Mouse (Mus musculus) forebrain, postnatal 0 days (tissue): ENCODE results near the gene Tnk1. TPM values are rescaled to one million over a fixed set of nuclear protein-coding genes. Genes with fewer than 3 reads are reported as not detected.

Experiments used
- ATAC-seq: fragments of 200-750 bp; cut with Nextera tagmentation; 2 replicates; pipeline ENCODE4 v1.8.0; 2017; ENCODE audit warnings: mild to moderate bottlenecking, moderate library complexity
- DNase-seq: peaks from one replicate; pipeline ENCODE4 v3.0.0-alpha.2; 2015
- H3K27ac ChIP-seq: fragments of 300-500 bp; sonication (generic); 2 replicates; pipeline ENCODE4 v1.5.1; 2014; ENCODE audit warnings: low read depth, mild to moderate bottlenecking, antibody characterized with exemption, low read length, moderate library complexity, mixed read lengths
- H3K27me3 ChIP-seq: fragments of 300-500 bp; sonication (generic); 2 replicates; pipeline ENCODE4 v1.6.1; 2014; ENCODE audit warnings: mild to moderate bottlenecking, low read length, mixed read lengths; ENCODE audit not compliant: insufficient read depth
- H3K36me3 ChIP-seq: fragments of 300-500 bp; sonication (generic); 2 replicates; pipeline ENCODE4 v1.6.1; 2014; ENCODE audit warnings: mild to moderate bottlenecking, moderate library complexity; ENCODE audit not compliant: insufficient read depth
- H3K4me1 ChIP-seq: fragments of 300-500 bp; sonication (generic); 2 replicates; pipeline ENCODE4 v1.6.1; 2014; ENCODE audit warnings: antibody characterized with exemption; ENCODE audit not compliant: insufficient read depth
- H3K4me2 ChIP-seq: fragments of 300-500 bp; sonication (generic); 2 replicates; pipeline ENCODE4 v1.6.1; 2014; ENCODE audit warnings: low read depth, mild to moderate bottlenecking, moderate library complexity
- H3K4me3 ChIP-seq: fragments of 300-500 bp; sonication (generic); 2 replicates; pipeline ENCODE4 v1.5.1; 2014; ENCODE audit warnings: low read depth, low read length, mixed read lengths
- H3K9ac ChIP-seq: fragments of 300-500 bp; sonication (generic); 2 replicates; pipeline ENCODE4 v1.6.1; 2014; ENCODE audit warnings: mild to moderate bottlenecking
- H3K9me3 ChIP-seq: fragments of 300-500 bp; sonication (generic); 2 replicates; pipeline ENCODE4 v1.6.1; 2016; ENCODE audit warnings: low read length
- CTCF ChIP-seq: sonication (generic); IDR thresholded peaks from 2 replicates; pipeline ENCODE4 v1.5.1; 2016; ENCODE audit warnings: antibody characterized with exemption, control low read depth, low read depth
- WGBS: fragments of 180-500 bp; shearing (Covaris S2); extraction: QIAGEN DNeasy Blood & Tissue Kit; methylation state at CpG from one replicate; pipeline ENCODE4 v1.1.7; 2014; 5-methylcytosine and 5-hydroxymethylcytosine counted together
- polyA plus RNA-seq: library from polyadenylated mRNA; unstranded; fragments of >200 nt; fragmentation: Nextera tagmentation; extraction: Ambion mirVana; gene quantifications from 2 replicates; pipeline ENCODE4 v1.2.1, GENCODE M21; 2015
- total RNA-seq: library from RNA; depleted of rRNA; stranded (reverse); fragments of >200 nt; gene quantifications from 2 replicates; pipeline ENCODE4 v1.2.3, GENCODE M21; 2014

The Tnk1 gene
- total and polyA plus RNA-seq, 2 experiments from 2014 or later: 0.10 TPM; not detected in 1

DNA sequence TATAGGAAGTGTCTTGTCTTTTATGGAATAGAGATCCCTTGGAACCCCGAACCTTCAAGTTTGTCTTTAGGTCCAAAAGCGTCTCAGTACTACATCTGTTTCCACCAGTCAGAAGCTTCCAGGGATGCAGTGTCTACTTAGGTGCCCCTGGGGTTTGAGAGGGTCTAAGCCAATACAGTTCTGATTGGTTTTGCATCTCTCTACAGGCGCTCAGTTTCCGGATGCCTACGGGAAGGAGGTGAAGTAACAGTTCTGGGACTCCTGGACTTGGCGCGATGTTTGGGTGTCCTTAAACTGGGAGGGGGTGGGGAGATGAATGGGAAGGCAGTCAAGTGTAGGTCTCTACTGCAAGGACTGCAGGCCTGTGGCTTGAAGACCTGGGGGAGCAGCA, 19.8 kb downstream of the Tnk1 start:
- DNase-seq (no peak), ATAC-seq (no peak; the same call in 1 of the 2 replicates)
- WGBS: 3% methylated on average over 7 of the region's 7 CpGs

GRCm38 (mm10) chr11:69837952-69838713, 20.4 kb downstream of the Tnk1 start, which contains the start of gene Tmem256:
TSS of gene Tmem256 (plus strand) at chr11:69838514.
- DNase-seq (peak; percentile 99), ATAC-seq (peak; percentile 94)
- no peaks in the 10 kb centered on the region for H3K9me3 ChIP-seq
- no peaks in the 10 kb centered on the region for H3K27me3 ChIP-seq
- H3K4me3 ChIP-seq: peak within 1 kb of the TSS; percentile 87
- H3K4me1 ChIP-seq: peaks cover 22% of the 10 kb centered on the region
- WGBS: 1% methylated on average over 34 of the region's 34 CpGs
- peak within 1 kb of the TSS; percentile 97 for H3K27ac ChIP-seq
- H3K9ac ChIP-seq: peak within 1 kb of the TSS; percentile 96
- TF ChIP-seq CTCF: no peak
- H3K36me3 ChIP-seq: peaks cover 5% of the 10 kb centered on the region
- peak within 1 kb of the TSS; percentile 95 for H3K4me2 ChIP-seq

More for the DNA sequence above, 19.8 kb downstream of the Tnk1 start:
- H3K4me1 ChIP-seq: peaks cover 20% of the 10 kb centered on the region
- no peak for TF ChIP-seq CTCF
- no peaks in the 10 kb centered on the region for H3K9me3 ChIP-seq
- H3K27me3 ChIP-seq: no peaks in the 10 kb centered on the region
- H3K4me2 ChIP-seq: peak overlapping the region; percentile 95
- H3K36me3 ChIP-seq: no peaks in the 10 kb centered on the region
- peak overlapping the region; percentile 87 for H3K4me3 ChIP-seq
- peak overlapping the region; percentile 72 for H3K9ac ChIP-seq
- H3K27ac ChIP-seq: peak overlapping the region; percentile 88

DNA sequence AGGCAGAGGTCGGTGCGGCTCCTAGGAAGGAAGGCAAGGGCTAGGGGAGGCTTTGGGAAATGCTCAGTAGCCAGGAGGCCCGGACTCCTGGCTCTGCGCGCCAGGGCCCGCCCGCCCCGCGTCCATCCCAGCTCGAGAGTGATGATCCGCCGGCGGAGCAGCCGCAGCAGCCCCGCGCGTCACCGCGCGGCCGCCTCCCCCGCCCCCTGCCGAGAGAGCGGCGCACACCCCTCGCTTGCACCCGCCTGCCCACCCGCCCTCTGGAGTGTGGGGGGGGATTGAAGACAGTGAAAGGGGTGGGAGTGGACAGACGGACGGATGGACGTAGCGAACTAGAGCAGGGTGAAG, 21.0 kb downstream of the Tnk1 start, which contains the start of gene Nlgn2:
Gene Nlgn2, minus strand, starts transcription at position 181 of the 348 bp plus-strand sequence.
- ATAC-seq: peak; percentile 81
- H3K36me3 ChIP-seq: peaks cover 11% of the 10 kb centered on the region
- H3K27ac ChIP-seq: peak within 1 kb of the TSS; percentile 97
- H3K9ac ChIP-seq: peak within 1 kb of the TSS; percentile 96
- H3K27me3 ChIP-seq: no peaks in the 10 kb centered on the region
- DNase-seq: peak; percentile 93
- peak; percentile 50; the same call in 1 of the 2 replicates for TF ChIP-seq CTCF
- H3K4me2 ChIP-seq: peak within 1 kb of the TSS; percentile 95
- peak within 1 kb of the TSS; percentile 87 for H3K4me3 ChIP-seq
- WGBS: 1% methylated on average over 26 of the region's 32 CpGs
- peaks cover 22% of the 10 kb centered on the region for H3K4me1 ChIP-seq
- no peaks in the 10 kb centered on the region for H3K9me3 ChIP-seq

- H3K36me3 ChIP-seq: peaks cover 17% of the 10 kb centered on the region
- ATAC-seq (no peak), DNase-seq (peak; percentile 70)
- H3K4me2 ChIP-seq: peak overlapping the region; percentile 95
- H3K27me3 ChIP-seq: no peaks in the 10 kb centered on the region
- no peak for TF ChIP-seq CTCF
- H3K27ac ChIP-seq: peak overlapping the region; percentile 97
- peaks cover 22% of the 10 kb centered on the region for H3K4me1 ChIP-seq
- H3K4me3 ChIP-seq: peak overlapping the region; percentile 87
- WGBS: 1% methylated on average over 46 of the region's 52 CpGs
- peak overlapping the region; percentile 96 for H3K9ac ChIP-seq
- no peaks in the 10 kb centered on the region for H3K9me3 ChIP-seq
Observed at GRCm38 (mm10) chr11:69836703-69837576, 21.6 kb downstream of the Tnk1 start.

DNA sequence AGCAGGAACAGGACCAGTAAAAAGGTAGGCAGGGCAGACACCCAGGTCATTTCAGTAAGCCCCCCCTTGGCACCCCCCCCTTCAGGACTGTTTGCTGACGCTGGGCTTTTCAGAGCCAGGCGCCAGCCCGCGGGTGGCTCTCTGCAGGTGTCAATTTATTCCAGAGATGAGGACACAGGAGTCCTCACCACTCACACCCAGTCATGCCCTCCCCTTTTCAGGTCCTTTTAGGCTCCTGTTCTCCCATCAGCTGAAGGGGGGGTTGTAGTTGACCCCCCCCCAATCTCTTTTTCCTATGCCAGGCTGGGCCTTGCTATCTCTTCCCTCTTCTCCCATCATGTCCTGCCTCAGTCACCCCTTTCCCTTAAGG, 22.6 kb downstream of the Tnk1 start:
- no peak for TF ChIP-seq CTCF

GRCm38 (mm10) chr11:69835326-69835965, 23.1 kb downstream of the Tnk1 start:
- Histone ChIP-seq H3K4me1 (peaks cover 22% of the 10 kb centered on the region), H3K27ac (peak overlapping the region; percentile 97), H3K4me2 (peak overlapping the region; percentile 95), H3K36me3 (peaks cover 27% of the 10 kb centered on the region), H3K9me3 (no peaks in the 10 kb centered on the region), H3K9ac (peak overlapping the region; percentile 96), H3K4me3 (peak overlapping the region; percentile 87), H3K27me3 (no peaks in the 10 kb centered on the region)
- ATAC-seq (no peak), DNase-seq (no peak)
- TF ChIP-seq CTCF: no peak
- 6% methylated on average over 9 of the region's 9 CpGs for WGBS

More for the DNA sequence above, 22.6 kb downstream of the Tnk1 start:
- Histone ChIP-seq H3K4me1 (peaks cover 22% of the 10 kb centered on the region), H3K4me3 (peak overlapping the region; percentile 87), H3K36me3 (peaks cover 22% of the 10 kb centered on the region), H3K4me2 (peak overlapping the region; percentile 95), H3K9me3 (no peaks in the 10 kb centered on the region), H3K27ac (peak overlapping the region; percentile 97), H3K9ac (peak overlapping the region; percentile 96), H3K27me3 (no peaks in the 10 kb centered on the region)
- no peak for ATAC-seq
- DNase-seq: no peak
- 2% methylated on average over 4 of the region's 4 CpGs for WGBS
